Mouse (Mus musculus): ENCODE results near the gene Cnnm4. TPM values are rescaled to one million over a fixed set of nuclear protein-coding genes. Genes with fewer than 3 reads are reported as not detected.
A peak's percentile ranks its signal among the peaks of the same experiment; 100 is the strongest.

The Cnnm4 gene
- polyA plus RNA-seq, 1 experiment from 2014 or later: 2.2 TPM

DNA sequence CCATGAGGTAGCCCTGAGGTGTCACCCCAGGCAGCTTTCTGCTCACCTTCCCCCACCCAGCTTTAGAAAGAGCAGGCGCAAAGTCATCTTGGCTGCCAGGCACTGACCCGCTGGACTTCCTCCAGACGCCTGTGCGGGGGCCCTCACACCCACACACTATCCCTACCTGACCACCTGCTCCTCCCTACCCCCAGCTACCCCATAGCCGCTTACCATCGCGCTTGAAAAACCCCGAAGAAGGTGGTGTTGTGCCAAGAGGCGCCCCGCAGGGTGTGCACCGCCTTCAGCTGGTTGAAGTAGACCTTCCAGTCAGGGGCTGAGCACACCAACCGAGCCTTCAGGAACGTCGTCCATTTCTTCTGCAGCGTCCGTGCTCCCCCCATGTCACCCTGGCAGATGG is 81.1 kb downstream of the Cnnm4 start:
- H3K27me3 ChIP-seq (ENCODE audit: insufficient read depth, low read length): peaks cover 7% of the 10 kb centered on the region
- no peak for ATAC-seq
- 78% methylated on average over 16 of the region's 16 CpGs for WGBS (ENCODE audit: insufficient replicate concordance)
- H3K4me2 ChIP-seq (ENCODE audit: low read depth, low read length): no peak overlapping the region
- no peak for DNase-seq
- H3K4me3 ChIP-seq (ENCODE audit: low read depth, low read length): no peak overlapping the region
- H3K27ac ChIP-seq (ENCODE audit: low read depth): no peak overlapping the region
- no peak overlapping the region for H3K9ac ChIP-seq (replicated peaks)
- peaks cover 26% of the 10 kb centered on the region for H3K36me3 ChIP-seq (replicated peaks; ENCODE audit: insufficient read depth, low read length)
- H3K9me3 ChIP-seq (ENCODE audit: low read length): no peaks in the 10 kb centered on the region
- TF ChIP-seq EP300 (IDR thresholded peaks at IDR 0.05; ENCODE audit: low read depth) (no peak), CTCF (IDR thresholded peaks at IDR 0.05; ENCODE audit: low read depth) (no peak)
- peaks cover 15% of the 10 kb centered on the region for H3K4me1 ChIP-seq (ENCODE audit: insufficient read depth)

DNA sequence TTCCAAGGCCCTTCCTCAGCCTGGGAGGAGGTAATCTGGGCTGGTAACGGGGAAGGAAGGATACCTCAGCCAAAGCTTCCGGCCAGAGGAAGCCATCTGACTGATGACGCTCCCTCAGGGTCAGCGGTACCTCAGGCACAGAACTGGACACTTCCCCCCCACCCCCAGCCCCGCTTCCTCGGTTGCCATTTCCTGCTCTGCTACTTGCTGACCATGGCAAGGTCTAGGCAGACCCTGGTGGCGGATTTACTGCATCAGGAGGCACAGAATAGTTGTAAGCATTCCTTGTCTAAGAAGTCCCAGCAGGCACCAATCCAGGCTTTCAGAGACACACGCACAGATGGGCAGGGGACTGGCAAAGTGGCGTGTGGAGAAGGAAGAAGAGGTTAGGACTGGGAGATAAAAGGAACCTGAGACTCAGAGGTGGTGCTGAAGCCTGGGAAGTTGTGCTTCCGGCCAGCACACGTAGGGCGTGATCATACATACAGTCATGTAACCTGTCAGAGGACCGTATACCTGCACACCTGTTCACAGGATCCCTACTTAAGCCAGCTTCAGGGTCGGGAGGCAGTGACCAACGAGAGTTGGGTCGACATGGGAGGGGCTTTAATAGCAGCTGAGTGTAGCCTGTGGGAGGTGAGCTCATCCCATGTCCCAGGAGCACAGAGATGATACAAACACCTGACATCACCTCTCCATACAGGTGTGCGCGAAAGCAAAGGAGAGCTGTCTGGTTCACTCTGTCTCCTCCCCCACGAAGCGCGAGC is 83.4 kb downstream of the Cnnm4 start:
- Histone ChIP-seq H3K9me3 (ENCODE audit: low read length) (no peaks in the 10 kb centered on the region), H3K27me3 (ENCODE audit: insufficient read depth, low read length) (peaks cover 29% of the 10 kb centered on the region), H3K4me3 (ENCODE audit: low read depth, low read length) (no peak overlapping the region), H3K36me3 (replicated peaks; ENCODE audit: insufficient read depth, low read length) (peaks cover 26% of the 10 kb centered on the region), H3K9ac (replicated peaks) (no peak overlapping the region), H3K4me2 (ENCODE audit: low read depth, low read length) (peak overlapping the region; percentile 84), H3K27ac (ENCODE audit: low read depth) (peak overlapping the region; percentile 94; the same call in 1 of the 2 replicates), H3K4me1 (ENCODE audit: insufficient read depth) (peaks cover 20% of the 10 kb centered on the region)
- DNase-seq: no peak
- 58% methylated on average over 21 of the region's 21 CpGs for WGBS (ENCODE audit: insufficient replicate concordance)
- TF ChIP-seq EP300 (IDR thresholded peaks at IDR 0.05; ENCODE audit: low read depth) (no peak), CTCF (IDR thresholded peaks at IDR 0.05; ENCODE audit: low read depth) (no peak)
- ATAC-seq: no peak

DNA sequence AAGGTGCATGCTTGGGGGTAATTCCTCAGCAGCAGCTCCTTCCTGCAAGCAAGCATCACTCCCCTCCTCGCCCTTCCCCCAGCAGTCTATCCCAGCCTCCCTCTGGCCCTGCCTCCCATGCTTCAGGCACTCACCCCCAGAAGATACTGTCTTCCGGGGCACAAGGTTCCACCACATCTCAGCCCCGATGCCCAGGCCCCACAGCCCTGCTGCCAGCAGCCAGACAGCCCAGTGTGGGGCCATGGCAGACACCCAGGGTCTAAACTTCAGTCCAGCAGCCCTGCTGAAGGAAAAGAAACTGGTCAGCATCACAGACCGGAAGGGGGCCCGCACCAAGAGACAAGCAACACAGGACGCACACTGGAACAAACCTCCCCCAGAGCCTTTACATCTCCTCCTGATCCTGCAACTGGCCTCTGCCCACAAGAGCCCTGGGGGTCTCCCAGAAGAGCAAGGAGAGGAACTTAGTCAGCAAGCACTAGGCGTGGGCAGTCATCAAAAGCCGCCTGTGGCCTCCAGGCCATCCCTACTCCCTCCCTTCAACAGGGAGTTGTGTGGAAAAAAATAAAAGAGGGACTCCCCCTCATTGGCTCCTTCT is 84.5 kb downstream of the Cnnm4 start:
- WGBS (ENCODE audit: insufficient replicate concordance): 18% methylated on average over 8 of the region's 8 CpGs

DNA sequence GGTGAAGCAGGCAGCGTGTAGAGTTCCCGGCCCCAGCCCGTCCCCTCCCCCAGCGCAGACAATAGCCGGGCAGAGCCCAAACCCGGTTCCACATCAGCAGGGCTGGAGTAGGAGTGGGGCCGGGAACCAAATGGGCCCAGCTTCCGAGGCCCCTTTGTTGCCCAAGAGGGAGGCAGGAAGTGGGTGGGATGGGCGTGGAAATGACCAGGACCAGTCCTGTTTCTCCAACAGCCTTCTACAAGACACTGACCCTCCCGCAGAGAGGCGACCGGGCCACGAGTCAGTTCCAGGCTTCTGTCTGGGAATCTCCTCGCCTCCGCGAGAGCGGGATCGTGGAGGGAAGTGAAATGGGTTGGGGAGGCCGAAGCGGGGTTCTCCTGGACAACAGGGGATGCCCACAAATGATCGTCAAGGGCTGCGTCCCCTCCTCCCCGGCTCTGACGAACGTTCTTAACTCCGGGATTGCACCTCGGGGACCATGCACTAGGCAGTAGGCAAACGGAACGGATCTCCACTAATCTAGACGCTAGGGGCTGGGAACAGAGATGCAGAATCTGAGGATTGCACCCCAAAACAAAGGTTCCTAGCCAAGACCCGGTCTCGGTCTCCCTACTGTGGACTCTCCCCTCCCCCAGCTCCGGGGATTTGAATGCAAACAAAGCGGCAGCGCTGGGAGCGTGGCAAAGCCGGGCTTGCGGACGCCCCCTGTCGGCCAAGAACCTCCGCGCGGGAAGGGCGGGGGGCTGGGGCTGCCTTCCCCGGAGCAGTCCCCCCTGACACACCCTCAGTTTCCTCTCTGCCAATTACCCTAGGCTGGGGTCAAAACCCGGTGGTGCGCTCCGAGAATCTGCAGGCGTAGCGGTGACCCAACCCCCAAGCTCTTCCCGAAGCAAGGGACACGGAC is 85.4 kb downstream of the Cnnm4 start:
- Histone ChIP-seq H3K4me3 (ENCODE audit: low read depth, low read length) (peak overlapping the region; percentile 68), H3K9me3 (ENCODE audit: low read length) (no peaks in the 10 kb centered on the region), H3K4me2 (ENCODE audit: low read depth, low read length) (peak overlapping the region; percentile 84), H3K4me1 (ENCODE audit: insufficient read depth) (peaks cover 20% of the 10 kb centered on the region), H3K27me3 (ENCODE audit: insufficient read depth, low read length) (peaks cover 37% of the 10 kb centered on the region), H3K36me3 (replicated peaks; ENCODE audit: insufficient read depth, low read length) (peaks cover 11% of the 10 kb centered on the region), H3K9ac (replicated peaks) (peak overlapping the region; percentile 80), H3K27ac (ENCODE audit: low read depth) (peak overlapping the region; percentile 94)
- ATAC-seq (peak; percentile 81), DNase-seq (peak; percentile 88)
- TF ChIP-seq CTCF (IDR thresholded peaks at IDR 0.05; ENCODE audit: low read depth): peak; percentile 82
- TF ChIP-seq EP300 (IDR thresholded peaks at IDR 0.05; ENCODE audit: low read depth): no peak
- under 1% methylated on average over 52 of the region's 52 CpGs for WGBS (ENCODE audit: insufficient replicate concordance)

More for the DNA sequence above, 84.5 kb downstream of the Cnnm4 start:
- H3K36me3 ChIP-seq (replicated peaks; ENCODE audit: insufficient read depth, low read length): peaks cover 18% of the 10 kb centered on the region
- TF ChIP-seq CTCF (IDR thresholded peaks at IDR 0.05; ENCODE audit: low read depth) (no peak), EP300 (IDR thresholded peaks at IDR 0.05; ENCODE audit: low read depth) (no peak)
- H3K27me3 ChIP-seq (ENCODE audit: insufficient read depth, low read length): peaks cover 33% of the 10 kb centered on the region
- peak overlapping the region; percentile 68 for H3K4me3 ChIP-seq (ENCODE audit: low read depth, low read length)
- peak overlapping the region; percentile 80 for H3K9ac ChIP-seq (replicated peaks)
- H3K4me2 ChIP-seq (ENCODE audit: low read depth, low read length): peak overlapping the region; percentile 84
- H3K4me1 ChIP-seq (ENCODE audit: insufficient read depth): peaks cover 20% of the 10 kb centered on the region
- H3K27ac ChIP-seq (ENCODE audit: low read depth): peak overlapping the region; percentile 94
- no peak for ATAC-seq
- H3K9me3 ChIP-seq (ENCODE audit: low read length): no peaks in the 10 kb centered on the region
- DNase-seq: peak; percentile 36

DNA sequence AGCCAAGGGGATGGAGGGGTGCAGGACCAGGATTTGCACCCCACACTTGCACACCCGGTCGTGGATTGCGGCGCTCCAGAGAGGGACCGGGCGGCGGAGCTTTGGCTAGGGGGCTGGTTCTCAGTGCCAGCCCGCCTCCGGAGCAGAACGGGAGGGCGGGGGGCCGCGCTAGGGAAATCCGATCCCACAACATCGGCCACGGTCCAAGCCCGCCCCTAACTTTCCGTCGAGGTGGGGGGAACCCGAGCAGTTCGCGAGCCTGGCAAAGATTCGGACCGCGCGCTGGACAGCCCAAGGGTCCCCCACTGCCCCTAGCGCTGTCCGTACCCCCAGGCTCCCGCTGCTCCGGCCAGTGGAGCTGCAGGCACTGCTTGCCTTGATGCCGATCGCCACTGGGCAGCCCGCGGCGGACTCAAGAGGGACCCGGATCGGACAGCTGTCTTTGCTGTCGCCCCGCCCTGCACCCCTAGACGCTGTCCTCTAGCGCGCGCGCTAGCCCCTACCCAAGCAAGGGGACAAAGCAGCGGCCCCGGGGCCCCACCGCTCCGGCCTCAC is 86.1 kb downstream of the Cnnm4 start:
- H3K9ac ChIP-seq (replicated peaks): peak overlapping the region; percentile 80
- under 1% methylated on average over 42 of the region's 48 CpGs for WGBS (ENCODE audit: insufficient replicate concordance)
- H3K4me2 ChIP-seq (ENCODE audit: low read depth, low read length): peak overlapping the region; percentile 84
- H3K4me1 ChIP-seq (ENCODE audit: insufficient read depth): peaks cover 21% of the 10 kb centered on the region
- H3K27me3 ChIP-seq (ENCODE audit: insufficient read depth, low read length): peaks cover 37% of the 10 kb centered on the region
- H3K27ac ChIP-seq (ENCODE audit: low read depth): peak overlapping the region; percentile 94
- H3K36me3 ChIP-seq (replicated peaks; ENCODE audit: insufficient read depth, low read length): peaks cover 7% of the 10 kb centered on the region
- H3K4me3 ChIP-seq (ENCODE audit: low read depth, low read length): peak overlapping the region; percentile 68
- ATAC-seq (peak; percentile 44), DNase-seq (peak; percentile 70)
- H3K9me3 ChIP-seq (ENCODE audit: low read length): no peaks in the 10 kb centered on the region
- TF ChIP-seq CTCF (IDR thresholded peaks at IDR 0.05; ENCODE audit: low read depth): no peak
- no peak for TF ChIP-seq EP300 (IDR thresholded peaks at IDR 0.05; ENCODE audit: low read depth)

Small RNAs within 50 kb of the gene (microRNA-seq; reads per million reads assigned to microRNA genes)
- not detected for gene Gm47280

Other genes starting within 250 kb of the Cnnm4 start
- gene Uggt1, start 226.9 kb upstream of the Cnnm4 start, polyA plus RNA-seq (2015; fragmentation: Nextera tagmentation; extraction: Ambion mirVana): 15.4 and 15.8 TPM in 2 replicates
- 4.4 and 4.7 TPM in 2 replicates for gene Neurl3, start 196.9 kb upstream of the Cnnm4 start, polyA plus RNA-seq (2015; fragmentation: Nextera tagmentation; extraction: Ambion mirVana)
- gene Arid5a, start 163.9 kb upstream of the Cnnm4 start, polyA plus RNA-seq (2015; fragmentation: Nextera tagmentation; extraction: Ambion mirVana): 5.8 and 6.3 TPM in 2 replicates
- 8.5 and 10.1 TPM in 2 replicates for gene Kansl3, start 102.4 kb upstream of the Cnnm4 start, polyA plus RNA-seq (2015; fragmentation: Nextera tagmentation; extraction: Ambion mirVana)
- 0.12 TPM in 2 replicates for gene Fer1l5, start 99.3 kb upstream of the Cnnm4 start, polyA plus RNA-seq (2015; fragmentation: Nextera tagmentation; extraction: Ambion mirVana)
- 9.0 and 9.9 TPM in 2 replicates for gene Lman2l, start 26.3 kb upstream of the Cnnm4 start, polyA plus RNA-seq (2015; fragmentation: Nextera tagmentation; extraction: Ambion mirVana)
- 0.92 and 1.1 TPM in 2 replicates for gene Cnnm3, start 40.2 kb downstream of the Cnnm4 start, polyA plus RNA-seq (2015; fragmentation: Nextera tagmentation; extraction: Ambion mirVana)
- gene Ankrd23, start 65.3 kb downstream of the Cnnm4 start, polyA plus RNA-seq (2015; fragmentation: Nextera tagmentation; extraction: Ambion mirVana): 2.0 and 2.2 TPM in 2 replicates
- 0.45 TPM in 1 of 2 replicates, not detected in the other for gene Gm42417, start 67.8 kb downstream of the Cnnm4 start, polyA plus RNA-seq (2015; fragmentation: Nextera tagmentation; extraction: Ambion mirVana)
- gene Ankrd39, start 75.8 kb downstream of the Cnnm4 start, polyA plus RNA-seq (2015; fragmentation: Nextera tagmentation; extraction: Ambion mirVana): 7.4 and 8.3 TPM in 2 replicates
- 2.0 TPM in 2 replicates for gene Sema4c, start 86.7 kb downstream of the Cnnm4 start, polyA plus RNA-seq (2015; fragmentation: Nextera tagmentation; extraction: Ambion mirVana)
- 0.16 and 0.37 TPM in 2 replicates for gene Fam178b, start 211.6 kb downstream of the Cnnm4 start, polyA plus RNA-seq (2015; fragmentation: Nextera tagmentation; extraction: Ambion mirVana)
- gene Cox5b, start 219.8 kb downstream of the Cnnm4 start, polyA plus RNA-seq (2015; fragmentation: Nextera tagmentation; extraction: Ambion mirVana): 620 and 664 TPM in 2 replicates
- gene 4933424G06Rik, start 238.5 kb downstream of the Cnnm4 start, polyA plus RNA-seq (2015; fragmentation: Nextera tagmentation; extraction: Ambion mirVana): not detected in 2 replicates
- 19.3 and 21.3 TPM in 2 replicates for gene Actr1b, start 242.8 kb downstream of the Cnnm4 start, polyA plus RNA-seq (2015; fragmentation: Nextera tagmentation; extraction: Ambion mirVana)